Mouse (Mus musculus) G1E (cell line): ENCODE measurements at regions not wholly inside any gene's neighbourhood (a gene's known extent, or its start where the extent isn't known, plus 50 kb on each side); places are given as distances from the start of the nearest gene placed in this dataset.

Experiments used
- CTCF ChIP-seq: IDR thresholded peaks from 2 replicates; pipeline ENCODE4 v1.5.1; 2012; ENCODE audit warnings: low read depth, low read length, inconsistent platforms, mixed read lengths
- GATA1 ChIP-seq: IDR thresholded peaks from 2 replicates; pipeline ENCODE4 v1.6.1; 2012; ENCODE audit warnings: borderline replicate concordance, low read length, inconsistent platforms, mixed read lengths
- POLR2AphosphoS5 ChIP-seq: IDR thresholded peaks from 2 replicates; pipeline ENCODE4 v1.6.1; 2012; ENCODE audit warnings: low read depth, low read length, inconsistent platforms; ENCODE audit not compliant: insufficient replicate concordance

- TF ChIP-seq GATA1: no peak
- TF ChIP-seq CTCF: no peak
- no peak for TF ChIP-seq POLR2AphosphoS5
These were observed 89.2 kb upstream of the Sh3gl3 start for GRCm38 (mm10) chr7:82084473-82084872.
